Mouse (Mus musculus): Measurements from ENCODE around the gene Fkbp2. TPM values are rescaled to one million over a fixed set of nuclear protein-coding genes. Genes with fewer than 3 reads are reported as not detected.

The Fkbp2 gene
- polyA plus RNA-seq, 1 experiment from 2014 or later, result 120 TPM

DNA sequence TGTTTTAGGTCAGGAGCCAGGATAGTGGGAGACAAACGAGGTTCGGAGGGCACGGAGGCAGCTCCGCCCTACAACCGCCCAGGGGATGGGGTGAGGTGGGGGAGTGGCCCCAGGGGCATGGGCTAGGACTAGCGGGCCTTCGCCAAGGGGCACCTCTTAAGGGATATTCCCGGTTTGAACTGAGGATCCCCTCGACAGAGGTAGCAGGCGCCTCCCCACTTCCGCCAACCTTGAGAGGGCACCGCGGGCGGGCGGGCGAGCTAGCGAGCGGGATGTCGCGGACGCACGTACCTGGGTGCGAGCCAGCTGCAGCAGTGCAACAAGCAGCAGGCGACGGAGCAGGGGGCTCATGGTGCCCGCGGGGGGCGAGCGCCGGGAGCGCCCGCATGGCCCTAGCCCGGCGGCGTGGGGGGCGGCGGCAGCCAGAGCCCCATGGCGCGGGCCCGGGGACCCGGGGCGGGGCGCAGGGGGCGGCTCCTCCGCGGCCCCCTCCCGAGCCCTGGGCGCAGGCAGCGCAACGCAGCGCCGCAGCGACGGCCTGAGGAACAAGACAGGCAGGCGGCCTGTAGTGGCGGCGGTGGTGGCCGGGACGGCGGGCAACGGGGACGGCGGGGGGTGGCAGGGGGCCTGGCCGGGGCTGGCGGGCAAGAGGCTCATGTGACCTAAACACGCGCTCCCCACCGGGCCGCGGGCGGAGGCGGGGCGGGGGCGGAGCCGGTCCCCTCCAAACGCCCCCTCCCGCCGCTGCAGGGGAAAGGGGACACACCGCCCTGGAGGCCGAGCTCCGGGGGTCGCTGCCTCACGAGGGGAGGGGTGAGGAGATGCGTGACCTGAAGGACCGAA lies 7.0 kb upstream of the Fkbp2 start, which contains the start of gene Vegfb:
TSS of gene Vegfb (minus strand) at position 591 of the 843 bp plus-strand sequence.
- peak; percentile 37 for ATAC-seq (replicated peaks)
- peak within 1 kb of the TSS; percentile 79 for H3K27ac ChIP-seq
- H3K4me2 ChIP-seq, result peak within 1 kb of the TSS; percentile 88
- H3K9me3 ChIP-seq, result no peaks in the 10 kb centered on the region
- no peaks in the 10 kb centered on the region for H3K36me3 ChIP-seq (replicated peaks)
- H3K4me3 ChIP-seq, result peak within 1 kb of the TSS; percentile 68
- under 1% methylated on average over 72 of the region's 85 CpGs for WGBS
- H3K27me3 ChIP-seq (replicated peaks), result no peaks in the 10 kb centered on the region
- peaks cover 29% of the 10 kb centered on the region for H3K4me1 ChIP-seq
- peak within 1 kb of the TSS; percentile 79 for H3K9ac ChIP-seq

DNA sequence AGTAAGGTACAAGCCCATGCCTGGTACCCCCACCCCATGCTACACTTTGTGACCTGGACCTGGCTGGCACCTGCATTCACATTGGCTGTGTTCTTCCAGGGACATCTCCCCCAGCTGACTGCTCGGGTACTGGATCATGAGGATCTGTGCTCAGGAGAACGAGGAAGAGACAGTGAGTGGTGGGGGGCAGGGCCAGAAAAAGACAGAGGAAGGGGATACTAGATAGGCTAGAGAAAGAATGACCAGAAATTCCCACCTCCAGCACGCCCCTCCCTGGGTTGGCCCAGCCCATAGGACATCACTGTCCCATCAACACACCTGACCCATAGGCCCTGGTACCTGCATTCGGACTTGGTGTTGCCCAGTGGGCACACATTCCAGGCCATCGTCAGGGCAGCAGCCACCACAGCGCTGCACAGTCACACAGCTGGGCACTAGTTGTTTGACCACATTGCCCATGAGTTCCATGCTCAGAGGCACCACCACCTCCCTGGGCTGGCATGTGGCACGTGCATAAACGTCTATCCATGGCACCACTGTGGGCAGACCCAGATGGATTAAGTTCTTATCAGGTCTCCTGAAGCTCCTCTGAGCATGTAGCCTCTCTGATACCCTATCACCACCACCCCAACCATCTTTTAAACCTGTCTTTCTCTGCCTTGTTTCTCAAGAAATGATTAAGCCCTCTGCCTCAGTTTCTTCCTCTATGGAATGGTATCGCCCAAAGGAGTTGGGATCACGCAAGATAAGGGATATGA lies 5.8 kb upstream of the Fkbp2 start:
- WGBS, result 81% methylated on average over 10 of the region's 10 CpGs
- 0 out of 2 replicates have a peak overlapping the region, but pooled peaks have one; percentile 79 for H3K9ac ChIP-seq
- H3K4me2 ChIP-seq, result peak overlapping the region; percentile 88
- H3K27ac ChIP-seq, result no peak overlapping the region
- no peaks in the 10 kb centered on the region for H3K36me3 ChIP-seq (replicated peaks)
- peak overlapping the region; percentile 68 for H3K4me3 ChIP-seq
- H3K9me3 ChIP-seq, result no peaks in the 10 kb centered on the region
- H3K27me3 ChIP-seq (replicated peaks), result no peaks in the 10 kb centered on the region
- H3K4me1 ChIP-seq, result peaks cover 21% of the 10 kb centered on the region
- ATAC-seq (replicated peaks), result no peak; the same call in 1 of the 2 replicates

DNA sequence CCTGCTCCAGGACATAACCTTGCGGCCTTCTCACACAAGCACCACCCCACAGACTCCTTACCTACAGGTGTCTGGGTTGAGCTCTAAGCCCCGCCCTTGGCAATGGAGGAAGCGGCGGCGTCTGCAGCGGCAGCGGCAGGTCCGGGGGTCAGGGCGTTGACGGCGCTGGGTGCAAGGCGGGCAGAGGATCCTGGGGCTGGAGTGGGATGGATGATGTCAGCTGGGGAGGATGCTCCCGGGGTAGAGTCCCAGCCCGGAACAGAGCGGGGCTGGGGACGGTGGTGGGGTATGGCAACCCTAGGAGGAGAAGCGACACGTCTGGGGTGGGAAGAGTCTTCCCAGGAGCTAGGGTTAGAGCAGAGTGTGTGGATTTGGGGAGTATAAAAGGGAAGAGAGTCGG lies 5.0 kb upstream of the Fkbp2 start:
- no peaks in the 10 kb centered on the region for H3K27me3 ChIP-seq (replicated peaks)
- H3K4me3 ChIP-seq, result no peak overlapping the region
- no peaks in the 10 kb centered on the region for H3K36me3 ChIP-seq (replicated peaks)
- H3K9ac ChIP-seq, result no peak overlapping the region
- ATAC-seq (replicated peaks), result no peak
- H3K4me2 ChIP-seq, result no peak overlapping the region
- H3K4me1 ChIP-seq, result peaks cover 27% of the 10 kb centered on the region
- no peaks in the 10 kb centered on the region for H3K9me3 ChIP-seq
- no peak overlapping the region for H3K27ac ChIP-seq
- WGBS, result 87% methylated on average over 19 of the region's 19 CpGs

DNA sequence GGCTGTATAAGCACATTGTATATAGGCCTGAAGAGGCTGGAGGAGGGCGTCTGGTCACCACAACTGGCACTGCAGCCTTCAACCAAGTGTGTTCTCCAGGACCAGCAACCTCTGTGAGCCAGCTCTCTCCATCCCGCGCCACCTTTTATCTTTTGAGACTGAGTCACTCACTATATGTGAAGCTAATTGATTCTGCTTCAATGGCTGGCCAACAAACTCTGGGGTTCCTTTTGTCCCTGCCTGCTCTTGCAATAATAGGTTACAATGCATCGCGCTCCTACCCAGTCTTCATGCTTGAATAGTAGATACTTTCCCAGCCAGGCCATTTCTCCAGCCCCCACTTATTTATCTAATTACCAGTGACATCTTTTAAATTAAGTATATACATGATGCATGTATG lies 3.3 kb upstream of the Fkbp2 start:
- Histone ChIP-seq H3K4me3 (no peak overlapping the region), H3K27ac (no peak overlapping the region), H3K27me3 (replicated peaks) (no peaks in the 10 kb centered on the region), H3K36me3 (replicated peaks) (no peaks in the 10 kb centered on the region), H3K9ac (no peak overlapping the region), H3K4me2 (no peak overlapping the region), H3K9me3 (no peaks in the 10 kb centered on the region), H3K4me1 (peaks cover 36% of the 10 kb centered on the region)
- ATAC-seq (replicated peaks), result no peak
- 63% methylated on average over 5 of the region's 5 CpGs for WGBS

DNA sequence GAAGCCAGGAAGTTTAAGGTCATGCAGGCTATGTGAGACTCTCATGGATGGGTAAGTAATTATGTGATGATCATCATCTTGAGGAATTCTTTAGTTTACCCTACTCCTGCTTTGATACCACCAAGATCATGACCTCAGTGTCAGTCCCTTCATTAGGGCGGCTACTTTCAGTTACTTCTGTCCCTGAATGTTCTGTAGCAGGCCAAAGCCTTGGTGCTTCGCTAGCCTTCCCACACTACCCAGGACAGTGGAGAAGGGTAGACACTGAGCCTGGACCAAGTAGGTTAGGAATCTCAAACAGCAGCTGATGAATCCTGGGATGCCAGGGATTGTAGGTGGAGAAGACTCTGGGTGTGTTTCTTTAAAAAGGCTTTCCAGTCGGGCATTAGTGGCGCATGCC lies 1.2 kb upstream of the Fkbp2 start:
- Histone ChIP-seq H3K36me3 (replicated peaks) (peaks cover 12% of the 10 kb centered on the region), H3K4me3 (no peak overlapping the region), H3K4me1 (peaks cover 42% of the 10 kb centered on the region), H3K9me3 (no peaks in the 10 kb centered on the region), H3K27ac (no peak overlapping the region), H3K4me2 (0 out of 2 replicates have a peak overlapping the region, but pooled peaks have one; percentile 80), H3K9ac (no peak overlapping the region), H3K27me3 (replicated peaks) (no peaks in the 10 kb centered on the region)
- 89% methylated on average over 4 of the region's 4 CpGs for WGBS
- no peak for ATAC-seq (replicated peaks)

DNA sequence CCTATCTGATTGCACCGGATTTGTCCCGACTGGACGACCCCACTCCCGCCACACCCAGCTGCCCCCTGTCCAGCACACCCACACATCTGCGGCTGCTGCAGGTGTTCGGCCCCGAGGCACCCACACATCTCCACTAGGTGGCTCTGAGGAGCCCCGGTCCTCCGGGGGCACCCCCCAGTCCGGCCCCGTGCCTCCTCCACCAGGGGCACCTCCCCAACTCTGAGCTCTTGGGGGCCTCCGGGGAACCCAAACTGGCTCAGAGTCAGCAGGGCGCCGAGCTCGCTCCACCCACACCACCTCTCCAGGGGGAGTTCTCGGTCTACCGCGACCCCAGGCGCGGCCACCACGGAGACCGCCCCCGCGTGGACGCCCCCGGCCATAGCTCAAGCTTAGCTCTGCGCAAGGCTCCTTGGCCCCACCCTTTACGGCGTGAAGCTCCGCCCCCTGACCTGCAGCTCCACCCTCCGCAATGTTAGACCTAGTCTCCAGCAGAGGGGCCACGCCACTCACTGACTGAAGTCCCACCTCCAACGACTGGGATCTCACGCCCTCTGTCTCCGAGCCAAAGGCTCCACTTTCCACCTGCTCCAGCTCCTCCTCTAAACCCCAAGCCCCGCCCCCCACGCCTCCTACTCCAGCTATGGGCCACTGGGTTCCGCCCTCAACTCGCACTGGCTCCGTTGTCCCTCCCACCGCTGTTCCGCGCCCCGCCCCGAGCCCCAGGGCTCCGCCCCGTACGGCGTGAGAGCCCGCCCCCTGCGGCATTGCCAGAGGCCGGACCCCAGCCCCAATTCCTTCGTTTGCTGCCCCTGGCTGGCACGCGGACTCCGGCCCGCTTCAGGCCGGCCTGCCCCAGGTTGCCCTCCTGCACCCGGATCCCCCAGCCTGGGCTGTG lies 568 bp downstream of the Fkbp2 start:
- WGBS, result under 1% methylated on average over 59 of the region's 59 CpGs
- peak overlapping the region; percentile 50 for H3K4me3 ChIP-seq
- ATAC-seq (replicated peaks), result peak; percentile 90
- peak overlapping the region; percentile 91 for H3K27ac ChIP-seq
- H3K36me3 ChIP-seq (replicated peaks), result peaks cover 12% of the 10 kb centered on the region
- peak overlapping the region; percentile 80 for H3K4me2 ChIP-seq
- no peaks in the 10 kb centered on the region for H3K9me3 ChIP-seq
- peaks cover 43% of the 10 kb centered on the region for H3K4me1 ChIP-seq
- no peaks in the 10 kb centered on the region for H3K27me3 ChIP-seq (replicated peaks)
- H3K9ac ChIP-seq, result peak overlapping the region; percentile 64

DNA sequence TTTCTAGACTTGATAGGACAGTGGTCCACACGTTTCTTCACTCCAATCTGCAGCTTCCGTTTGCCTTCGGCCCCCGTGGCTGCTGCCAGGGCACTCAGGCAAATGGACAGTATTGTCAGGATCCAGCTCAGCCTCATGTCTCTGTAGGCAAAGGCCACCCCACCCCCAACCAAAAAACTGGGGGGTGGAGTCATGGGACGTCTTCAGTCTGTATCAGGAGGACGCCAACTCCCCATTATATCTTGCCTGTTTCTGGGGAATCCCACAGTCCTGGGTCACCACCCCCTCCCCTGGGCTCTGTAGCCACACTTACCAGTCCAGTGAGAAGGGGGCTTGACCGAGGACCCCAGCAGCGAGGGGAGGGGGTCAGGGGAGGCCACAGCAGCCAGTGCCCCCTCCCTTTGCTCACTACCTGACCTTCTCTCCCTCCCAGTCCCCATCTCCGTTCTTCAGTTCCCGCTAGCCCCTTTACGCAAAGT lies 1.3 kb downstream of the Fkbp2 start:
- Histone ChIP-seq H3K9me3 (no peaks in the 10 kb centered on the region), H3K4me1 (peaks cover 44% of the 10 kb centered on the region), H3K36me3 (replicated peaks) (peaks cover 12% of the 10 kb centered on the region), H3K27me3 (replicated peaks) (no peaks in the 10 kb centered on the region), H3K27ac (peak overlapping the region; percentile 91), H3K4me3 (peak overlapping the region; percentile 50), H3K4me2 (peak overlapping the region; percentile 80), H3K9ac (peak overlapping the region; percentile 64)
- peak; percentile 0; the same call in 1 of the 2 replicates for ATAC-seq (replicated peaks)
- WGBS, result 8% methylated on average over 11 of the region's 11 CpGs

DNA sequence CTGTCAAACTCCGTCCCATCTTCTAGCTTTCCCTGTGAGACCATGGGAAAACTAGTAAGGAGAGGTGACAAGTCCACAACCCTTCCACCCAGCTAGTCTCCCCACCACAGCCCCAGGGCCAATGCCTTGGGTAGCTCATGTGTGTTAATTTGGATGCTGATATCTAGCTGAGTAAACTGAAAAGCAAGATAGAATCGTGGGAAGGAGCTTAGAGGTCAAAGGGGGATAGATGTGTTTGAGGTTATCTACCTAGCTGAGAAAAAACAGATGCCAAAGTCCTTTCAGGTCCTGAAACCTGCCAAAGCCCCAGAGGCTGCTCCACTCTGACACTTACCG lies 1.7 kb downstream of the Fkbp2 start:
- peak overlapping the region; percentile 64; the same call in 1 of the 2 replicates for H3K9ac ChIP-seq
- no peaks in the 10 kb centered on the region for H3K9me3 ChIP-seq
- peak overlapping the region; percentile 91 for H3K27ac ChIP-seq
- no peaks in the 10 kb centered on the region for H3K27me3 ChIP-seq (replicated peaks)
- peaks cover 12% of the 10 kb centered on the region for H3K36me3 ChIP-seq (replicated peaks)
- H3K4me2 ChIP-seq, result peak overlapping the region; percentile 80
- H3K4me1 ChIP-seq, result peaks cover 48% of the 10 kb centered on the region
- H3K4me3 ChIP-seq, result peak overlapping the region; percentile 50
- no peak for ATAC-seq (replicated peaks)
- WGBS, result 49% methylated on average over 3 of the region's 3 CpGs

DNA sequence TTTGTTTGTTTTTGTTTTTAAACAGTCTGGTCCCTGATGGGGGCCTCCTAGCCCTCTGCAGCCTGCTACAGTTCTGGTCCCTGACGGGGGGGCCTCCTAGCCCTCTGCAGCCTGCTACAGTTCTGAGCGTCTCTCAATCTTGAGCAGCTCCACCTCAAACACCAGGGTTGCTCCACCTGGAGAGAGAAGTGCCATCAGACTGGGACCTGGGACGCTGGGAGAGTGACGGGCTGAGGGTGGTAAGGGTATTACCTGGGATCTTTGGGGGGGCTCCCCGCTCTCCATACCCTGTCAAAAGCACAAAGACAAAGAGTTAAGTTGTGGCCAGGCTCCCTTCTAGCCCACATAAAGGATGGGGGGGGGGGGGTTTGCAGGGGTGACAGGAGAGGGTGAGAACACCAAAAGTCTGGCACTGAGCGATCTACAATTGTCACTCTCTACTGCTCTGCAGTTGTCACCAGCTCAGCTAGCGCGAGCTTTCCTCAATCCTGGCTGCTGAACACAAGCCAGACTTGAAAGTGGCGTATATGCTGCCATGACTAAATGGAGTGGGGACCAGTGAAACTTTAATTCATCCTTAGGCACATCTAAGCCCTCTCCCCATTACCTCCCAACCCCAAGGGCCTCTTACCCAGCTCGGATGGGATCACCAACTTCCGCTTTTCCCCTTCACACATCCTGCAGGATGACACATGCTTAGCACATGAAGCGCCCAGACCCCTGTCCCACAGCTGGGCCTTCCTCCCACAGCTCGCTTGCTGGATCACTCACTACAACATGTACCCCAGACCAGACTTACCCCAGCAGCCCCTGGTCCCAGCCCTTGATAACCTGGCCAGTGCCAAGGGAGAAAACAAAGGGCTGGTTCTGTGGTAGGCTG lies 2.3 kb downstream of the Fkbp2 start:
- WGBS, result 77% methylated on average over 13 of the region's 13 CpGs
- Histone ChIP-seq H3K9me3 (no peaks in the 10 kb centered on the region), H3K9ac (peak overlapping the region; percentile 18; the same call in 1 of the 2 replicates), H3K4me1 (peaks cover 48% of the 10 kb centered on the region), H3K4me2 (peak overlapping the region; percentile 80), H3K27me3 (replicated peaks) (no peaks in the 10 kb centered on the region), H3K4me3 (peak overlapping the region; percentile 50), H3K36me3 (replicated peaks) (peaks cover 12% of the 10 kb centered on the region), H3K27ac (peak overlapping the region; percentile 91)
- no peak for ATAC-seq (replicated peaks)

DNA sequence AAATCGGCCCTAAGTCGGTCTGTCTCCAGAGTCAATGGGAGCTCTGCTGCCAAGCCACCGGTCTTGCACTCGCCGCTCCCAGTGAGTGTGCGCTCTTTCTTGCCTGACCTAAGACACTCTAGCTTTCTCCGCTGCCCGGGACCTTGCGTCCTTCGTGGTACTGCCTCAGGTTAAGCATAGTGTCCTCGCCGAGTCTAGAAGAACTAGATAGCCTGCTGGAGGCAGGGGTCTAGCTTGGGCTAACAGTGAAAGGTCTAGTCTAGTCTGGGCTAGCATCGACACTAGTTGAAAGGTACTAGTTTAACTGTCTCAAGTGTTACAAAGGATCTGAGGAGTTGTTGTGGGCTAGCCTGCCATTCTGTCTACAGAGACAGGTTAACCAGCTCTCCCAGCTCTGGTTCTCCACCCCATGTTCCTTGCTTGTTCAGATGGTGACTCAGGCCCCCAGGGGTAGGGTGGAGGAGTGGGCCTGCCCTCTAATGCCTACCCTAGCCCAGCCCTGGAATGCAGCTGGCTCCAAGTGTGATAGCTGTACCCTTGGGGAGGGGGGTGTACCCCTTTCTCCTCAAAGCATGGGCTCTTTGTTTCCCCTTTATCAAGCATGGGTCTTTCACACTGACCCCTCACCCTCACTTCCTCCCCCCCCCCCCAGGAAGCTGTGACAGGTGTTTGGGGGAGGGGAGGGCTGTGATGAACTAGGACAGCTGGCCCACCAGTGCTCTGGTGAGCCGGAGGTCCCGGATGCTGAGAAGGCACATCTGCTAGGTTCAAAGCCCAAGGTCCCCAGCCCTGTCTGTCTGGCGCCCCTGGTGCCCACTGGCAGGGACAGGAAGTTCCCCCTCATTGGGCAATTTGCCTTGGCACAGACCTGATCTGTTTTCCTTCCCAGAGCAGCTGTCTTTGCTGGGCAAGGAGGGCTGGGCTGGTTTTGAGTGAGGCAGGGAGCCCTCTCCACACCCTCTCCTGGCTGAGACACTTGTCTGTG lies 4.5 kb downstream of the Fkbp2 start, which contains the start of gene Plcb3:
TSS of gene Plcb3 (minus strand) at position 934 of the 985 bp plus-strand sequence.
- WGBS, result under 1% methylated on average over 16 of the region's 16 CpGs
- no peaks in the 10 kb centered on the region for H3K9me3 ChIP-seq
- H3K36me3 ChIP-seq (replicated peaks), result peaks cover 12% of the 10 kb centered on the region
- H3K9ac ChIP-seq, result peak within 1 kb of the TSS; percentile 75
- H3K4me3 ChIP-seq, result peak within 1 kb of the TSS; percentile 76
- H3K27me3 ChIP-seq (replicated peaks), result peaks cover under 1% of the 10 kb centered on the region
- H3K27ac ChIP-seq, result peak within 1 kb of the TSS; percentile 93
- peak within 1 kb of the TSS; percentile 80 for H3K4me2 ChIP-seq
- ATAC-seq (replicated peaks), result no peak
- H3K4me1 ChIP-seq, result peaks cover 43% of the 10 kb centered on the region

All from midbrain, embryonic 15.5 days (tissue).